Mouse (Mus musculus) urinary bladder, adult 18-20 months (tissue): ENCODE measurements around the gene Naaladl2.
"Not testable (repeated sequence)": the region's sequence is repeated elsewhere in the genome, so short reads cannot be mapped to it uniquely, and the experiment has no call there.

Experiments
- DNase-seq, 2 experiments: peaks; one replicate each; pipeline ENCODE4 v3.0.0; 2022; ENCODE audit warnings: low spot score in 2 of 2, mixed read lengths in 2 of 2

Gene Naaladl2

GRCm38 (mm10) chr3:24321489-24322405 lies 822.3 kb downstream of the Naaladl2 start:
- DNase-seq, result no peak

GRCm38 (mm10) chr3:24314658-24315297 lies 829.3 kb downstream of the Naaladl2 start:
- no peak for DNase-seq

- no peak for DNase-seq
These were observed 918.6 kb downstream of the Naaladl2 start for GRCm38 (mm10) chr3:24225418-24225817.

- DNase-seq, result no peak
These were observed 926.6 kb downstream of the Naaladl2 start for GRCm38 (mm10) chr3:24217476-24217875.

- no peak for DNase-seq
These were observed 977.5 kb downstream of the Naaladl2 start for GRCm38 (mm10) chr3:24166531-24166930.

- no peak for DNase-seq
These were observed 980.1 kb downstream of the Naaladl2 start for GRCm38 (mm10) chr3:24163992-24164391.

GRCm38 (mm10) chr3:24151086-24151815 lies 992.8 kb downstream of the Naaladl2 start:
- DNase-seq, result not testable (repeated sequence)

- no peak for DNase-seq
These were observed 1001.3 kb downstream of the Naaladl2 start for GRCm38 (mm10) chr3:24142808-24143207.

GRCm38 (mm10) chr3:24138002-24138401 lies 1006.1 kb downstream of the Naaladl2 start:
- DNase-seq, result no peak

- no peak for DNase-seq
These were observed 1017.9 kb downstream of the Naaladl2 start for GRCm38 (mm10) chr3:24126200-24126599.

GRCm38 (mm10) chr3:24124034-24124433 lies 1020.0 kb downstream of the Naaladl2 start:
- no peak for DNase-seq

- no peak for DNase-seq
These were observed 1025.9 kb downstream of the Naaladl2 start for GRCm38 (mm10) chr3:24118136-24118535.

GRCm38 (mm10) chr3:24114849-24115248 lies 1029.2 kb downstream of the Naaladl2 start:
- DNase-seq, result no peak

- DNase-seq, result no peak
These were observed 1030.7 kb downstream of the Naaladl2 start for GRCm38 (mm10) chr3:24113360-24113759.

- no peak for DNase-seq
These were observed 1037.7 kb downstream of the Naaladl2 start for GRCm38 (mm10) chr3:24106391-24106790.

- DNase-seq, result no peak
These were observed 1064.3 kb downstream of the Naaladl2 start for GRCm38 (mm10) chr3:24079761-24080160.

GRCm38 (mm10) chr3:24071169-24071797 lies 1072.8 kb downstream of the Naaladl2 start:
- DNase-seq, result no peak

- DNase-seq, result no peak
These were observed 1073.5 kb downstream of the Naaladl2 start for GRCm38 (mm10) chr3:24070424-24071168.

GRCm38 (mm10) chr3:24048217-24048616 lies 1095.8 kb downstream of the Naaladl2 start:
- no peak for DNase-seq

GRCm38 (mm10) chr3:24001741-24002140 lies 1142.3 kb downstream of the Naaladl2 start:
- no peak for DNase-seq

GRCm38 (mm10) chr3:23973727-23974126 lies 1170.3 kb downstream of the Naaladl2 start:
- DNase-seq, result no peak
